Comparison of ENCODE assay signal across 21 mouse cellular contexts in genomic region chr4:104431231-104431855, GRCm38 (mm10).
DNase-seq lines count a peak whose midpoint lies in the region; ATAC-seq and TF ChIP-seq lines count a peak whose summit lies in the region.
"Had no signal": no experiment of that assay in that cellular context is flagged by ENCODE, and none has a peak within 500 bp of the region (broad histone marks: within the 10 kb centered on the region; RNA-seq: fewer than 3 reads in every experiment).

No protein-coding gene starts in this region.

- no peak for TF ChIP-seq CTCF in forebrain, postnatal 0 days (IDR thresholded peaks at IDR 0.05; ENCODE audit: low read depth)

- no peak overlapping the region for H3K9ac ChIP-seq in forebrain, embryonic 12.5 days
- no peak overlapping the region for H3K9ac ChIP-seq in forebrain, postnatal 0 days
- H3K9ac ChIP-seq in hindbrain, embryonic 15.5 days = no peak overlapping the region
- H3K9ac ChIP-seq in hindbrain, embryonic 11.5 days (ENCODE audit: low read depth, low read length) = no peak overlapping the region
- H3K9ac ChIP-seq: embryonic facial prominence, embryonic 15.5 days; heart, embryonic 15.5 days; neural tube, embryonic 12.5 days; stomach, embryonic 15.5 days had no signal

- no peak overlapping the region for H3K4me3 ChIP-seq in forebrain, embryonic 12.5 days (replicated peaks)
- H3K4me3 ChIP-seq in forebrain, postnatal 0 days (ENCODE audit: low read depth, low read length) = no peak overlapping the region
- H3K4me3 ChIP-seq in hindbrain, embryonic 15.5 days = no peak overlapping the region
- H3K4me3 ChIP-seq in hindbrain, embryonic 11.5 days (ENCODE audit: low read depth, low read length) = no peak overlapping the region
- H3K4me3 ChIP-seq: embryonic facial prominence, embryonic 15.5 days; heart, embryonic 15.5 days; neural tube, embryonic 12.5 days; stomach, embryonic 15.5 days had no signal

- DNase-seq in forebrain, postnatal 0 days = no peak
- DNase-seq in hindbrain, embryonic 11.5 days (ENCODE audit: low spot score) = no peak
- DNase-seq in MN1 (ENCODE audit: low spot score) = peak; percentile 6
- DNase-seq in Muller cell, postnatal 12 days (ENCODE audit: inconsistent ontology term) = peak; percentile 90
- DNase-seq in right cerebral cortex, postnatal 4 days = no peak
- DNase-seq: adrenal gland, postnatal 14 days; embryo, embryonic 11 days; gastrocnemius, postnatal 36 days; heart, postnatal 36 days; kidney, adult 2 months; kidney, postnatal 14 days; layer of hippocampus, postnatal 36 days; lung, postnatal 4 days; thymus, postnatal 25 days had no signal

- no peaks in the 10 kb centered on the region for H3K36me3 ChIP-seq in forebrain, embryonic 12.5 days (replicated peaks)
- H3K36me3 ChIP-seq in forebrain, postnatal 0 days (ENCODE audit: insufficient read depth) = 0 out of 2 replicates have a peak, but pooled peaks cover 6% of the 10 kb centered on the region
- no peaks in the 10 kb centered on the region for H3K36me3 ChIP-seq in hindbrain, embryonic 15.5 days
- no peaks in the 10 kb centered on the region for H3K36me3 ChIP-seq in hindbrain, embryonic 11.5 days (ENCODE audit: control insufficient read depth, insufficient read depth, low read length)
- H3K36me3 ChIP-seq: embryonic facial prominence, embryonic 15.5 days; heart, embryonic 15.5 days; neural tube, embryonic 12.5 days; stomach, embryonic 15.5 days had no signal

- WGBS in forebrain, embryonic 12.5 days = 62% methylated on average over 7 of the region's 7 CpGs
- 53% methylated on average over 7 of the region's 7 CpGs for WGBS in forebrain, postnatal 0 days
- 52% methylated on average over 7 of the region's 7 CpGs for WGBS in hindbrain, embryonic 15.5 days
- WGBS in hindbrain, embryonic 11.5 days = 71% methylated on average over 7 of the region's 7 CpGs

- no peaks in the 10 kb centered on the region for H3K27me3 ChIP-seq in forebrain, embryonic 12.5 days
- H3K27me3 ChIP-seq in forebrain, postnatal 0 days (ENCODE audit: insufficient read depth, low read length) = no peaks in the 10 kb centered on the region
- no peaks in the 10 kb centered on the region for H3K27me3 ChIP-seq in hindbrain, embryonic 15.5 days
- no peaks in the 10 kb centered on the region for H3K27me3 ChIP-seq in hindbrain, embryonic 11.5 days (ENCODE audit: control insufficient read depth, insufficient read depth, low read length)
- H3K27me3 ChIP-seq: embryonic facial prominence, embryonic 15.5 days; heart, embryonic 15.5 days; neural tube, embryonic 12.5 days; stomach, embryonic 15.5 days had no signal

- H3K9me3 ChIP-seq in forebrain, embryonic 12.5 days = no peaks in the 10 kb centered on the region
- H3K9me3 ChIP-seq in forebrain, postnatal 0 days (ENCODE audit: low read length) = no peaks in the 10 kb centered on the region
- H3K9me3 ChIP-seq in hindbrain, embryonic 15.5 days = no peaks in the 10 kb centered on the region
- no peaks in the 10 kb centered on the region for H3K9me3 ChIP-seq in hindbrain, embryonic 11.5 days (ENCODE audit: control insufficient read depth, low read length)
- H3K9me3 ChIP-seq: embryonic facial prominence, embryonic 15.5 days; heart, embryonic 15.5 days; neural tube, embryonic 12.5 days; stomach, embryonic 15.5 days had no signal

- no peak overlapping the region for H3K4me2 ChIP-seq in forebrain, embryonic 12.5 days
- no peak overlapping the region for H3K4me2 ChIP-seq in forebrain, postnatal 0 days (ENCODE audit: low read depth)
- no peak overlapping the region for H3K4me2 ChIP-seq in hindbrain, embryonic 15.5 days
- H3K4me2 ChIP-seq in hindbrain, embryonic 11.5 days (replicated peaks; ENCODE audit: low read depth, low read length) = no peak overlapping the region
- H3K4me2 ChIP-seq: embryonic facial prominence, embryonic 15.5 days; heart, embryonic 15.5 days; neural tube, embryonic 12.5 days; stomach, embryonic 15.5 days had no signal

- 0 out of 2 replicates have a peak overlapping the region, but pooled peaks have one; percentile 1 for H3K27ac ChIP-seq in forebrain, embryonic 12.5 days
- no peak overlapping the region for H3K27ac ChIP-seq in forebrain, postnatal 0 days (ENCODE audit: low read depth, low read length)
- H3K27ac ChIP-seq in hindbrain, embryonic 15.5 days (replicated peaks) = peak overlapping the region; percentile 31; the same call in 1 of the 2 replicates
- no peak overlapping the region for H3K27ac ChIP-seq in hindbrain, embryonic 11.5 days (ENCODE audit: low read depth, low read length)
- H3K27ac ChIP-seq: embryonic facial prominence, embryonic 15.5 days; heart, embryonic 15.5 days; neural tube, embryonic 12.5 days; stomach, embryonic 15.5 days had no signal

- ATAC-seq in forebrain, embryonic 12.5 days (ENCODE audit: low FRiP score) = no peak
- ATAC-seq in forebrain, postnatal 0 days = no peak
- ATAC-seq in hindbrain, embryonic 15.5 days (ENCODE audit: low FRiP score, low read depth) = no peak
- no peak for ATAC-seq in hindbrain, embryonic 11.5 days (ENCODE audit: low FRiP score)
- ATAC-seq in megakaryocyte-erythroid progenitor cell, adult 5-6 weeks (replicated peaks; ENCODE audit: low FRiP score, low TSS enrichment, poor library complexity, severe bottlenecking) = no peak

- peaks cover 18% of the 10 kb centered on the region for H3K4me1 ChIP-seq in forebrain, embryonic 12.5 days
- H3K4me1 ChIP-seq in forebrain, postnatal 0 days (ENCODE audit: insufficient read depth) = peaks cover 12% of the 10 kb centered on the region; the same call in 1 of the 2 replicates
- peaks cover 22% of the 10 kb centered on the region for H3K4me1 ChIP-seq in hindbrain, embryonic 15.5 days (replicated peaks)
- H3K4me1 ChIP-seq in hindbrain, embryonic 11.5 days (replicated peaks; ENCODE audit: control insufficient read depth, insufficient read depth, low read length) = no peaks in the 10 kb centered on the region
- H3K4me1 ChIP-seq: embryonic facial prominence, embryonic 15.5 days; heart, embryonic 15.5 days; neural tube, embryonic 12.5 days; stomach, embryonic 15.5 days had no signal

Comparison
In these comparisons a context has a peak if more than half of its experiments do, and no peak if none do; other contexts are left out.
1. H3K27ac ChIP-seq: peak in forebrain, embryonic 12.5 days (single experiment) and hindbrain, embryonic 15.5 days (single experiment); none in forebrain, postnatal 0 days (single experiment) and hindbrain, embryonic 11.5 days (single experiment).
2. DNase-seq: peak in MN1 (single experiment) and Muller cell, postnatal 12 days (single experiment); none in forebrain, postnatal 0 days (single experiment), hindbrain, embryonic 11.5 days (single experiment) and right cerebral cortex, postnatal 4 days (single experiment).